Comparison of ENCODE assay signal across 27 mouse cellular contexts in the genomic region with DNA sequence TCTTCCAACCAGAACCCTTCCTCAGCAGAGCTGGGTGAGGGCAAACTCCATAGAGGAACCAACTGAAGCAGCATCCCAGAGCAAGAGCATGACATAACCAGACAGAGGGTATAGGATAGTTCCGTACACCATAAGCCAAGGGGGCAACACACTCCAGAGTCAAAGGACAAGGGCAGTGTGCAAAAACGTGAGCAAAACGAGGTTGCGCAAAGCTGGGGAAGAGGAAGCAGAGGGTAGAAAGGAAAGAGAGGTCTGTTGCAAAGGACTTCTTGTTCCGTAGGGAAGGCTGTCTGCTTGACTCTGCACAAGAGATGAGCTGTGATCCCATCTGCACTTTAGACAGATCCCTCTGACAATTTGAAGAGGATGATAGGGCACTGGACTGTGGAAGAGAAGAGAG. TPM values are rescaled to one million over a fixed set of nuclear protein-coding genes. Genes with fewer than 3 reads are reported as not detected.
DNase-seq lines count a peak whose midpoint lies in the region; ATAC-seq lines count a peak whose summit lies in the region.
"Had no signal": no experiment of that assay in that cellular context is flagged by ENCODE, and none has a peak within 500 bp of the region (broad histone marks: within the 10 kb centered on the region; RNA-seq: fewer than 3 reads in every experiment).

No protein-coding gene starts in this region.

- H3K4me1 ChIP-seq in forebrain, embryonic 13.5 days = no peaks in the 10 kb centered on the region
- no peaks in the 10 kb centered on the region for H3K4me1 ChIP-seq in forebrain, embryonic 15.5 days
- H3K4me1 ChIP-seq in heart, embryonic 11.5 days (ENCODE audit: control insufficient read depth, insufficient read depth, low read length) = peaks cover 3% of the 10 kb centered on the region; the same call in 1 of the 2 replicates
- peaks cover 7% of the 10 kb centered on the region for H3K4me1 ChIP-seq in forebrain, embryonic 10.5 days
- H3K4me1 ChIP-seq: embryonic facial prominence, embryonic 13.5 days; embryonic facial prominence, embryonic 15.5 days had no signal

- H3K4me2 ChIP-seq in forebrain, embryonic 13.5 days = no peak overlapping the region
- no peak overlapping the region for H3K4me2 ChIP-seq in forebrain, embryonic 15.5 days (replicated peaks)
- H3K4me2 ChIP-seq in heart, embryonic 11.5 days = no peak overlapping the region
- H3K4me2 ChIP-seq: embryonic facial prominence, embryonic 13.5 days; embryonic facial prominence, embryonic 15.5 days had no signal

- H3K4me3 ChIP-seq in forebrain, embryonic 13.5 days = no peak overlapping the region
- H3K4me3 ChIP-seq in forebrain, embryonic 15.5 days = no peak overlapping the region
- no peak overlapping the region for H3K4me3 ChIP-seq in heart, embryonic 11.5 days (ENCODE audit: low read depth, low read length)
- no peak overlapping the region for H3K4me3 ChIP-seq in forebrain, embryonic 10.5 days
- H3K4me3 ChIP-seq: embryonic facial prominence, embryonic 13.5 days; embryonic facial prominence, embryonic 15.5 days; erythroblast, embryonic 14.5 days had no signal

- ATAC-seq in forebrain, embryonic 13.5 days = no peak
- no peak for ATAC-seq in forebrain, embryonic 15.5 days (replicated peaks)
- peak; percentile 96 for ATAC-seq in granulocyte monocyte progenitor cell, adult 5-6 weeks (replicated peaks; ENCODE audit: poor library complexity, severe bottlenecking)
- peak; percentile 74 for ATAC-seq in megakaryocyte, adult 5-6 weeks (ENCODE audit: poor library complexity, severe bottlenecking)
- ATAC-seq in heart, embryonic 11.5 days (replicated peaks; ENCODE audit: insufficient number of reproducible peaks, low FRiP score, low TSS enrichment) = no peak
- ATAC-seq: forebrain, embryonic 14.5 days; forebrain, postnatal 0 days had no signal

- H3K9ac ChIP-seq in forebrain, embryonic 13.5 days = 0 out of 2 replicates have a peak overlapping the region, but pooled peaks have one; percentile 12
- H3K9ac ChIP-seq in forebrain, embryonic 15.5 days (replicated peaks) = no peak overlapping the region
- H3K9ac ChIP-seq in heart, embryonic 11.5 days (ENCODE audit: low read depth, low read length) = no peak overlapping the region
- H3K9ac ChIP-seq: embryonic facial prominence, embryonic 13.5 days; embryonic facial prominence, embryonic 15.5 days; forebrain, postnatal 0 days had no signal

- H3K27me3 ChIP-seq in forebrain, embryonic 13.5 days = peaks cover 14% of the 10 kb centered on the region
- 0 out of 2 replicates have a peak, but pooled peaks cover 2% of the 10 kb centered on the region for H3K27me3 ChIP-seq in forebrain, embryonic 15.5 days
- H3K27me3 ChIP-seq in heart, embryonic 11.5 days (ENCODE audit: control insufficient read depth, insufficient read depth, low read length) = peaks cover 25% of the 10 kb centered on the region
- H3K27me3 ChIP-seq in forebrain, embryonic 10.5 days (ENCODE audit: poor library complexity, severe bottlenecking) = peaks cover 43% of the 10 kb centered on the region

- no peak overlapping the region for H3K27ac ChIP-seq in forebrain, embryonic 13.5 days
- H3K27ac ChIP-seq in forebrain, embryonic 15.5 days (replicated peaks) = no peak overlapping the region
- no peak overlapping the region for H3K27ac ChIP-seq in heart, embryonic 11.5 days (ENCODE audit: low read depth, low read length)
- H3K27ac ChIP-seq in forebrain, embryonic 10.5 days = no peak overlapping the region
- H3K27ac ChIP-seq: embryonic facial prominence, embryonic 13.5 days; embryonic facial prominence, embryonic 15.5 days had no signal

- 80% methylated on average over 5 of the region's 5 CpGs for WGBS in forebrain, embryonic 13.5 days
- 77% methylated on average over 5 of the region's 5 CpGs for WGBS in forebrain, embryonic 15.5 days
- WGBS in heart, embryonic 11.5 days (ENCODE audit: insufficient replicate concordance) = 76% methylated on average over 5 of the region's 5 CpGs
- WGBS in forebrain, embryonic 10.5 days = 75% methylated on average over 5 of the region's 5 CpGs

- H3K36me3 ChIP-seq in forebrain, embryonic 13.5 days (ENCODE audit: poor library complexity, severe bottlenecking) = no peaks in the 10 kb centered on the region
- no peaks in the 10 kb centered on the region for H3K36me3 ChIP-seq in forebrain, embryonic 15.5 days
- H3K36me3 ChIP-seq in heart, embryonic 11.5 days (ENCODE audit: control insufficient read depth, insufficient read depth, low read length) = no peaks in the 10 kb centered on the region
- H3K36me3 ChIP-seq in forebrain, embryonic 10.5 days (replicated peaks) = no peaks in the 10 kb centered on the region
- H3K36me3 ChIP-seq: embryonic facial prominence, embryonic 13.5 days; embryonic facial prominence, embryonic 15.5 days had no signal

- H3K9me3 ChIP-seq in forebrain, embryonic 13.5 days (replicated peaks) = no peaks in the 10 kb centered on the region
- H3K9me3 ChIP-seq in forebrain, embryonic 15.5 days = no peaks in the 10 kb centered on the region
- no peaks in the 10 kb centered on the region for H3K9me3 ChIP-seq in heart, embryonic 11.5 days (replicated peaks; ENCODE audit: control insufficient read depth, low read length)
- no peaks in the 10 kb centered on the region for H3K9me3 ChIP-seq in forebrain, embryonic 10.5 days
- H3K9me3 ChIP-seq: embryonic facial prominence, embryonic 13.5 days; embryonic facial prominence, embryonic 15.5 days had no signal

- DNase-seq in forebrain, embryonic 10.5 days (ENCODE audit: extremely low spot score, low spot score) = no peak
- no peak for DNase-seq in natural killer cell, adult 2 months (ENCODE audit: low spot score in 2 of 2)
- DNase-seq: adrenal gland, adult 2 months; adrenal gland, postnatal 10 days; adrenal gland, postnatal 25 days; cerebellum, adult 11 months; cerebellum, adult 18-20 months; cerebellum, adult 8-10 months; cerebellum, adult 9-11 months; cerebellum, postnatal 14 days; cerebellum, postnatal 36 days; embryo, embryonic 11 days; forebrain, postnatal 0 days had no signal

RNA-seq across cellular contexts. Expression of a gene that starts 6.0 kb away (rescaled TPM):
- 0.24 TPM in 1 of 2 replicates, not detected in the other for polyA plus RNA-seq in forebrain, embryonic 13.5 days (2015; fragmentation: Nextera tagmentation; extraction: Ambion mirVana)
- polyA plus RNA-seq in forebrain, embryonic 15.5 days (2015; fragmentation: Nextera tagmentation; extraction: Ambion mirVana) = 0.15 TPM in 1 of 2 replicates, not detected in the other
- not detected in 2 replicates for total RNA-seq in granulocyte monocyte progenitor cell, adult 5-6 weeks (2014; fragmentation: Nextera tagmentation)
- not detected in 2 replicates for total RNA-seq in granulocyte monocyte progenitor cell, adult 5-6 weeks (2017)
- not detected in 2 replicates for total RNA-seq in megakaryocyte, adult 5-6 weeks (2015)
- total RNA-seq in megakaryocyte, adult 5-6 weeks (2017) = not detected in 2 replicates
- 0.37 and 0.39 TPM in 2 replicates for polyA plus RNA-seq in heart, embryonic 11.5 days (2014; fragmentation: Nextera tagmentation; extraction: Ambion mirVana)
- polyA plus RNA-seq in forebrain, embryonic 10.5 days (2016; fragmentation: Nextera tagmentation; extraction: Ambion mirVana) = not detected in 2 replicates
- total RNA-seq: ES-E14, MEL had no signal
- polyA plus RNA-seq: C2C12; embryonic facial prominence, embryonic 11.5 days; embryonic facial prominence, embryonic 13.5 days; embryonic facial prominence, embryonic 15.5 days; erythroblast, embryonic 14.5 days; forebrain, embryonic 11.5 days; forebrain, embryonic 14.5 days had no signal

RNA-seq across cellular contexts. Expression of a gene that starts 24.3 kb away (rescaled TPM):
- 7.7 and 10.8 TPM in 2 replicates for polyA plus RNA-seq in forebrain, embryonic 13.5 days (2015; fragmentation: Nextera tagmentation; extraction: Ambion mirVana)
- polyA plus RNA-seq in forebrain, embryonic 15.5 days (2015; fragmentation: Nextera tagmentation; extraction: Ambion mirVana) = 25.3 and 28.3 TPM in 2 replicates
- total RNA-seq in granulocyte monocyte progenitor cell, adult 5-6 weeks (2014; fragmentation: Nextera tagmentation) = not detected in 2 replicates
- total RNA-seq in granulocyte monocyte progenitor cell, adult 5-6 weeks (2017) = not detected in 2 replicates
- not detected in 2 replicates for total RNA-seq in megakaryocyte, adult 5-6 weeks (2015)
- not detected in 2 replicates for total RNA-seq in megakaryocyte, adult 5-6 weeks (2017)
- polyA plus RNA-seq in heart, embryonic 11.5 days (2014; fragmentation: Nextera tagmentation; extraction: Ambion mirVana) = 1.9 and 2.4 TPM in 2 replicates
- 0.30 and 0.73 TPM in 2 replicates for polyA plus RNA-seq in forebrain, embryonic 10.5 days (2016; fragmentation: Nextera tagmentation; extraction: Ambion mirVana)
- total RNA-seq: MEL had no signal
- polyA plus RNA-seq: C2C12; erythroblast, embryonic 14.5 days had no signal

RNA-seq across cellular contexts. Expression of a gene that starts 26.0 kb away (rescaled TPM):
- polyA plus RNA-seq in forebrain, embryonic 13.5 days (2015; fragmentation: Nextera tagmentation; extraction: Ambion mirVana) = 3.8 and 4.1 TPM in 2 replicates
- polyA plus RNA-seq in forebrain, embryonic 15.5 days (2015; fragmentation: Nextera tagmentation; extraction: Ambion mirVana) = 4.3 TPM in 2 replicates
- total RNA-seq in granulocyte monocyte progenitor cell, adult 5-6 weeks (2014; fragmentation: Nextera tagmentation) = not detected in 2 replicates
- total RNA-seq in granulocyte monocyte progenitor cell, adult 5-6 weeks (2017) = not detected in 2 replicates
- total RNA-seq in megakaryocyte, adult 5-6 weeks (2015) = not detected in 2 replicates
- total RNA-seq in megakaryocyte, adult 5-6 weeks (2017) = not detected in 2 replicates
- 6.2 and 6.7 TPM in 2 replicates for polyA plus RNA-seq in heart, embryonic 11.5 days (2014; fragmentation: Nextera tagmentation; extraction: Ambion mirVana)
- 6.6 and 6.7 TPM in 2 replicates for polyA plus RNA-seq in forebrain, embryonic 10.5 days (2016; fragmentation: Nextera tagmentation; extraction: Ambion mirVana)
- total RNA-seq: ES-E14, MEL had no signal
- polyA plus RNA-seq: erythroblast, embryonic 14.5 days had no signal

RNA-seq across cellular contexts. Expression of a gene that starts 54.8 kb away (rescaled TPM):
- polyA plus RNA-seq in forebrain, embryonic 13.5 days (2015; fragmentation: Nextera tagmentation; extraction: Ambion mirVana) = 27.7 and 28.6 TPM in 2 replicates
- polyA plus RNA-seq in forebrain, embryonic 15.5 days (2015; fragmentation: Nextera tagmentation; extraction: Ambion mirVana) = 28.4 and 32.0 TPM in 2 replicates
- 93.4 and 113 TPM in 2 replicates for total RNA-seq in granulocyte monocyte progenitor cell, adult 5-6 weeks (2014; fragmentation: Nextera tagmentation)
- 110 and 112 TPM in 2 replicates for total RNA-seq in granulocyte monocyte progenitor cell, adult 5-6 weeks (2017)
- total RNA-seq in megakaryocyte, adult 5-6 weeks (2015) = 29.1 and 32.3 TPM in 2 replicates
- 30.1 and 34.8 TPM in 2 replicates for total RNA-seq in megakaryocyte, adult 5-6 weeks (2017)
- 64.9 and 83.5 TPM in 2 replicates for polyA plus RNA-seq in heart, embryonic 11.5 days (2014; fragmentation: Nextera tagmentation; extraction: Ambion mirVana)
- polyA plus RNA-seq in forebrain, embryonic 10.5 days (2016; fragmentation: Nextera tagmentation; extraction: Ambion mirVana) = 55.4 and 57.9 TPM in 2 replicates

Comparison
In these comparisons a context has a peak if more than half of its experiments do, and no peak if none do; other contexts are left out.
1. ATAC-seq: peak in granulocyte monocyte progenitor cell, adult 5-6 weeks (single experiment) and megakaryocyte, adult 5-6 weeks (single experiment); none in forebrain, embryonic 13.5 days (single experiment), forebrain, embryonic 15.5 days (single experiment) and heart, embryonic 11.5 days (single experiment).